Mouse (Mus musculus) spleen, postnatal 0 days (tissue): ENCODE data around the gene Smim7. TPM values are rescaled to one million over a fixed set of nuclear protein-coding genes. Genes with fewer than 3 reads are reported as not detected.

Source experiments
- polyA plus RNA-seq: library from polyadenylated mRNA; unstranded; fragments of >200 nt; fragmentation: Nextera tagmentation; extraction: Ambion mirVana; gene quantifications from 2 replicates; pipeline ENCODE4 v1.2.1, GENCODE M21; 2015

Smim7 gene
- polyA plus RNA-seq: 52.7 and 56.5 TPM in 2 replicates

GRCm38 (mm10) chr8:72570633-72571610, at the start of gene Smim7:
TSS of gene Smim7 (minus strand) at chr8:72571088.

GRCm38 (mm10) chr8:72571611-72572473, 954 bp upstream of the Smim7 start, which contains the start of gene Tmem38a:
TSS of gene Tmem38a (plus strand) at chr8:72572055.

GRCm38 (mm10) chr8:72547802-72548643, 22.9 kb downstream of the Smim7 start, which contains the start of gene Med26:
TSS of gene Med26 (minus strand) at chr8:72548270.

Other genes starting within 250 kb of the Smim7 start
- 18.2 and 19.9 TPM in 2 replicates for gene Eps15l1, start 149.6 kb downstream of the Smim7 start, polyA plus RNA-seq
- 0.68 and 0.87 TPM in 2 replicates for gene Calr3, start 127.2 kb downstream of the Smim7 start, polyA plus RNA-seq
- gene 1700030K09Rik, start 127.2 kb downstream of the Smim7 start, polyA plus RNA-seq: 3.8 and 5.7 TPM in 2 replicates
- gene Cherp, start 95.9 kb downstream of the Smim7 start, polyA plus RNA-seq: 22.4 and 24.3 TPM in 2 replicates
- gene Slc35e1, start 78.5 kb downstream of the Smim7 start, polyA plus RNA-seq: 9.0 and 10.6 TPM in 2 replicates
- gene Med26, start 22.8 kb downstream of the Smim7 start, polyA plus RNA-seq: 9.3 and 9.9 TPM in 2 replicates
- gene Tmem38a, start 967 bp upstream of the Smim7 start, polyA plus RNA-seq: 4.8 and 5.5 TPM in 2 replicates
- 0.02 and 0.06 TPM in 2 replicates for gene Nwd1, start 75.6 kb upstream of the Smim7 start, polyA plus RNA-seq
- 117 and 130 TPM in 2 replicates for gene Sin3b, start 152.2 kb upstream of the Smim7 start, polyA plus RNA-seq
- gene F2rl3, start 190.8 kb upstream of the Smim7 start, polyA plus RNA-seq: 7.6 and 9.3 TPM in 2 replicates